Mouse (Mus musculus) midbrain, embryonic 15.5 days (tissue): ENCODE measurements around the gene Olfr1226. TPM values are rescaled to one million over a fixed set of nuclear protein-coding genes. Genes with fewer than 3 reads are reported as not detected.
"Not testable (repeated sequence)": the region's sequence is repeated elsewhere in the genome, so short reads cannot be mapped to it uniquely, and the experiment has no call there.

Experiments used
- ATAC-seq: fragments of 200-750 bp; cut with Nextera tagmentation; replicated peaks from 2 replicates; pipeline ENCODE4 v1.8.0; 2017; ENCODE audit warnings: moderate TSS enrichment
- H3K27ac ChIP-seq: fragments of 300-500 bp; sonication (generic); 2 replicates; pipeline ENCODE4 v1.5.1; 2015; ENCODE audit warnings: mild to moderate bottlenecking, inconsistent platforms
- H3K27me3 ChIP-seq: fragments of 300-500 bp; sonication (generic); replicated peaks from 2 replicates; pipeline ENCODE4 v1.6.1; 2015; ENCODE audit warnings: inconsistent platforms
- H3K36me3 ChIP-seq: fragments of 300-500 bp; sonication (generic); replicated peaks from 2 replicates; pipeline ENCODE4 v1.6.1; 2015; ENCODE audit warnings: inconsistent platforms
- H3K4me1 ChIP-seq: fragments of 300-500 bp; sonication (generic); 2 replicates; pipeline ENCODE4 v1.6.1; 2015; ENCODE audit warnings: inconsistent platforms
- H3K4me2 ChIP-seq: fragments of 300-500 bp; sonication (generic); 2 replicates; pipeline ENCODE4 v1.6.1; 2015; ENCODE audit warnings: inconsistent platforms, mild to moderate bottlenecking, moderate library complexity
- H3K4me3 ChIP-seq: fragments of 300-500 bp; sonication (generic); 2 replicates; pipeline ENCODE4 v1.5.1; 2015; ENCODE audit warnings: mild to moderate bottlenecking, inconsistent platforms
- H3K9ac ChIP-seq: fragments of 300-500 bp; sonication (generic); 2 replicates; pipeline ENCODE4 v1.6.1; 2015; ENCODE audit warnings: mild to moderate bottlenecking, inconsistent platforms
- H3K9me3 ChIP-seq: fragments of 300-500 bp; sonication (generic); 2 replicates; pipeline ENCODE4 v1.6.1; 2016; ENCODE audit warnings: inconsistent platforms
- WGBS: fragments of 180-500 bp; shearing (Covaris S2); methylation state at CpG from one replicate; pipeline ENCODE4 v1.1.7; 2015; ENCODE audit warnings: mixed read lengths; 5-methylcytosine and 5-hydroxymethylcytosine counted together
- polyA plus RNA-seq: library from polyadenylated mRNA; unstranded; fragments of >200 nt; fragmentation: Nextera tagmentation; extraction: Ambion mirVana; gene quantifications from 2 replicates; pipeline ENCODE4 v1.2.1, GENCODE M21; 2015

The Olfr1226 gene
- not detected in 2 replicates for polyA plus RNA-seq

- ATAC-seq, result no peak
- 59% methylated on average over 2 of the region's 2 CpGs for WGBS
- H3K4me2 ChIP-seq, result no peak within 1 kb of the TSS
Measured at GRCm38 (mm10) chr2:89199948-89200347, at the start of gene Olfr1226. Gene Olfr1226, minus strand, starts transcription at chr2:89200048.

GRCm38 (mm10) chr2:89196325-89196982 lies 3.4 kb downstream of the Olfr1226 start:
- Histone ChIP-seq H3K4me3 (no peak overlapping the region), H3K9ac (no peak overlapping the region), H3K27ac (no peak overlapping the region), H3K36me3 (no peaks in the 10 kb centered on the region), H3K27me3 (no peaks in the 10 kb centered on the region), H3K4me2 (no peak overlapping the region), H3K4me1 (no peaks in the 10 kb centered on the region), H3K9me3 (no peaks in the 10 kb centered on the region)
- no peak for ATAC-seq
- 90% methylated on average over 3 of the region's 3 CpGs for WGBS

More at GRCm38 (mm10) chr2:89199948-89200347, at the start of gene Olfr1226:
- Histone ChIP-seq H3K4me3 (no peak within 1 kb of the TSS), H3K4me1 (no peaks in the 10 kb centered on the region), H3K36me3 (no peaks in the 10 kb centered on the region), H3K9ac (no peak within 1 kb of the TSS), H3K27ac (no peak within 1 kb of the TSS), H3K9me3 (no peaks in the 10 kb centered on the region), H3K27me3 (no peaks in the 10 kb centered on the region)

DNA sequence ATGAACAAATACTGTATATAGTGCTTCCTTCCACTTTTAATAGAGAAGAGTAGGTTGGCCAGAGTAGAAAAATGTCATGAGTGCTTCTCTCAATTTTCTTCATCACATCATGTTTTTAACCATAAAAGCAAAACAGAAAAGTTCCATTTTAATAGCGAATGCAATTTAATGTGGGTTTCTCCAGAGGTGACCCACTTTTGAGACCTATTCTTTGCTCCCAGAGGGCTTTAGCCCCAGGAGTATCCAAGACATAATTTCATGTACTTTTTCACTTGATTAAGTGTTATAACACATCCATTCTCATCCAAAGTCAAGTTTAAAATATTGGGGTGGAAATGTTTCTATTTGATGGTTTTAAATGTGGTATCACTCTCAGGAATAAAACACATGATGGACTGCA lies 25.3 kb downstream of the Olfr1226 start, which contains the start of gene Olfr1225:
TSS of gene Olfr1225 (minus strand) at position 101 of the 400 bp plus-strand sequence.
- no peak within 1 kb of the TSS for H3K4me2 ChIP-seq
- H3K9ac ChIP-seq, result no peak within 1 kb of the TSS
- no peak within 1 kb of the TSS for H3K4me3 ChIP-seq
- H3K27ac ChIP-seq, result no peak within 1 kb of the TSS
- H3K36me3 ChIP-seq, result no peaks in the 10 kb centered on the region
- no peaks in the 10 kb centered on the region for H3K4me1 ChIP-seq
- no peaks in the 10 kb centered on the region for H3K27me3 ChIP-seq
- 88% methylated on average over 1 of the region's 1 CpGs for WGBS
- no peaks in the 10 kb centered on the region for H3K9me3 ChIP-seq
- ATAC-seq, result no peak

DNA sequence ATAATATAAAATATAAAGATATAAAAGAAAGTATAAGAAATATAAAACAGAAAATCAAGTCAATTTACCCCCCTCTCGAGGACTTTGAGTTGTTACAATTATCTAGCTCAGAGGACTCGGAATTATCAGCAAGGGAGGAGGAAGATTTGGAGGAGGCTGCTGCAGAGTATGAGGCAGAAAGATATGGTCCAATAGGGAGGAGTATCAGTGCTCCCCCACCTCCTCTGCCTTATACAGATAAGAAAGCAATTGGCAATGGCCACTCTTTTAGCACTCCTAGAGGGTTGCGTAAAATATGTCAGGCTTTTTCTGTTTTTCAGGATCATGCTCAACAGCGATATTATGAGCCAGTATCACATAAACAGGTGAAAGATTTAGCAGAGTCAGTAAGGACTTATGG lies 35.1 kb downstream of the Olfr1226 start:
- not testable (repeated sequence) for H3K4me2 ChIP-seq, H3K4me3 ChIP-seq, H3K27ac ChIP-seq, H3K9ac ChIP-seq, H3K4me1 ChIP-seq, ATAC-seq, H3K9me3 ChIP-seq, H3K36me3 ChIP-seq, H3K27me3 ChIP-seq
- WGBS, result 91% methylated on average over 4 of the region's 4 CpGs

- 96% methylated on average over 8 of the region's 8 CpGs for WGBS
Measured at GRCm38 (mm10) chr2:89163991-89164390, 35.9 kb downstream of the Olfr1226 start, which contains the start of gene Olfr1224-ps1. Gene Olfr1224-ps1, minus strand, starts transcription at chr2:89164091.

DNA sequence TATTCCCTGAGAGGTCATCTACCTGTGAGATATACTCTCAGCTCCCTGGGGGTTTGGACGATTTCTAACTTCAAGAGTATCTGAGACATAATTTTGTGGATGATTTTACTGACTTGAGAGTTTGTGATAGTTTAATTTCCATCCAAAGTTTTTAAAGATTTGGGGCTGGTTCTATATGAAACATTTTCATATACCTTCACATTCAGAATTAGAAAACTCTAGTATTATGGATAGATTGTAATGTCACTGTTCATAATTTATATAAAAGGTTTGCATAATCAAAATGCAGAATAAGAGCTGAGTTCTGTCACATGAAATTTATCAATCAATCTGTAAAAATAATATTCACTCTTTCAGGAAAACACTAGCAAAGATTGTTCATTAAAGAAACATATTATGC lies 48.4 kb downstream of the Olfr1226 start, which contains the start of gene Olfr1223:
TSS of gene Olfr1223 (minus strand) at position 101 of the 400 bp plus-strand sequence.
- H3K27ac ChIP-seq, result no peak within 1 kb of the TSS
- no peaks in the 10 kb centered on the region for H3K27me3 ChIP-seq
- H3K4me1 ChIP-seq, result no peaks in the 10 kb centered on the region
- H3K9me3 ChIP-seq, result no peaks in the 10 kb centered on the region
- H3K4me3 ChIP-seq, result no peak within 1 kb of the TSS
- no peak for ATAC-seq
- H3K36me3 ChIP-seq, result no peaks in the 10 kb centered on the region
- H3K4me2 ChIP-seq, result no peak within 1 kb of the TSS
- no peak within 1 kb of the TSS for H3K9ac ChIP-seq
- WGBS, result 87% methylated on average over 1 of the region's 1 CpGs

More at GRCm38 (mm10) chr2:89163991-89164390, 35.9 kb downstream of the Olfr1226 start, which contains the start of gene Olfr1224-ps1:
- H3K9me3 ChIP-seq, H3K27ac ChIP-seq, H3K9ac ChIP-seq, H3K4me2 ChIP-seq, H3K4me3 ChIP-seq, ATAC-seq, H3K36me3 ChIP-seq, H3K27me3 ChIP-seq, H3K4me1 ChIP-seq: not testable (repeated sequence)

Other genes starting within 250 kb of the Olfr1226 start
- not detected in 2 replicates for gene Olfr1212, start 246.1 kb downstream of the Olfr1226 start, polyA plus RNA-seq
- gene Gm13762, start 219.8 kb downstream of the Olfr1226 start, polyA plus RNA-seq, result not detected in 2 replicates
- gene Olfr1214, start 207.4 kb downstream of the Olfr1226 start, polyA plus RNA-seq, result not detected in 2 replicates
- gene Olfr1215, start 193.1 kb downstream of the Olfr1226 start, polyA plus RNA-seq, result not detected in 2 replicates
- not detected in 2 replicates for gene Olfr1216, start 181.7 kb downstream of the Olfr1226 start, polyA plus RNA-seq
- gene Olfr1217, start 168.0 kb downstream of the Olfr1226 start, polyA plus RNA-seq, result not detected in 2 replicates
- gene Olfr1218, start 138.9 kb downstream of the Olfr1226 start, polyA plus RNA-seq, result not detected in 2 replicates
- not detected in 2 replicates for gene Olfr1219, start 116.5 kb downstream of the Olfr1226 start, polyA plus RNA-seq
- gene Olfr1220, start 93.2 kb downstream of the Olfr1226 start, polyA plus RNA-seq, result not detected in 2 replicates
- not detected in 2 replicates for gene Olfr1221, start 82.8 kb downstream of the Olfr1226 start, polyA plus RNA-seq
- gene Olfr1222, start 67.0 kb downstream of the Olfr1226 start, polyA plus RNA-seq, result not detected in 2 replicates
- gene Olfr1223, start 48.5 kb downstream of the Olfr1226 start, polyA plus RNA-seq, result not detected in 2 replicates
- gene Olfr1224-ps1, start 36.0 kb downstream of the Olfr1226 start, polyA plus RNA-seq, result not detected in 2 replicates
- not detected in 2 replicates for gene Olfr1225, start 25.4 kb downstream of the Olfr1226 start, polyA plus RNA-seq
- not detected in 2 replicates for gene Olfr1228, start 54.0 kb upstream of the Olfr1226 start, polyA plus RNA-seq
- gene Olfr1229, start 88.0 kb upstream of the Olfr1226 start, polyA plus RNA-seq, result not detected in 2 replicates
- gene Olfr1230, start 97.2 kb upstream of the Olfr1226 start, polyA plus RNA-seq, result not detected in 2 replicates
- gene Olfr1231, start 107.0 kb upstream of the Olfr1226 start, polyA plus RNA-seq, result not detected in 2 replicates
- not detected in 2 replicates for gene Olfr1232, start 129.6 kb upstream of the Olfr1226 start, polyA plus RNA-seq
- gene Olfr1233, start 142.3 kb upstream of the Olfr1226 start, polyA plus RNA-seq, result not detected in 2 replicates
- not detected in 2 replicates for gene Olfr1234, start 164.8 kb upstream of the Olfr1226 start, polyA plus RNA-seq
- not detected in 2 replicates for gene Olfr1238, start 209.6 kb upstream of the Olfr1226 start, polyA plus RNA-seq
- not detected in 2 replicates for gene Olfr1239, start 220.4 kb upstream of the Olfr1226 start, polyA plus RNA-seq
- gene Olfr1240, start 243.0 kb upstream of the Olfr1226 start, polyA plus RNA-seq, result not detected in 2 replicates